Mouse (Mus musculus): ENCODE data around the gene Smok3b. TPM values are rescaled to one million over a fixed set of nuclear protein-coding genes. Genes with fewer than 3 reads are reported as not detected.
A peak's percentile ranks its signal among the peaks of the same experiment; 100 is the strongest.
"Not testable (repeated sequence)": the region's sequence is repeated elsewhere in the genome, so short reads cannot be mapped to it uniquely, and the experiment has no call there.

The Smok3b gene
- polyA plus RNA-seq, 1 experiment from 2014 or later: not detected

- H3K9ac ChIP-seq (ENCODE audit: low read length): no peak overlapping the region
- no peak overlapping the region for H3K4me3 ChIP-seq (ENCODE audit: low read depth, low read length)
- ATAC-seq (replicated peaks; ENCODE audit: low FRiP score, low TSS enrichment, low read depth) (no peak), DNase-seq (ENCODE audit: low spot score) (no peak)
- no peaks in the 10 kb centered on the region for H3K9me3 ChIP-seq (ENCODE audit: control insufficient read depth, low read length)
- no peak overlapping the region for H3K4me2 ChIP-seq (ENCODE audit: low read length)
- H3K27ac ChIP-seq (ENCODE audit: low read depth): no peak overlapping the region
- H3K4me1 ChIP-seq (replicated peaks; ENCODE audit: control insufficient read depth, insufficient read depth, low read length): no peaks in the 10 kb centered on the region
- no peaks in the 10 kb centered on the region for H3K36me3 ChIP-seq (ENCODE audit: control insufficient read depth, insufficient read depth, low read length)
- 85% methylated on average over 5 of the region's 5 CpGs for WGBS
- H3K27me3 ChIP-seq (replicated peaks; ENCODE audit: control insufficient read depth, insufficient read depth, low read length): no peaks in the 10 kb centered on the region
These were observed 11.8 kb upstream of the Smok3b start for GRCm38 (mm10) chr5:138009437-138009836.

- no peaks in the 10 kb centered on the region for H3K36me3 ChIP-seq (ENCODE audit: control insufficient read depth, insufficient read depth, low read length)
- H3K9ac ChIP-seq (ENCODE audit: low read length): no peak overlapping the region
- WGBS: 86% methylated on average over 5 of the region's 5 CpGs
- ATAC-seq (replicated peaks; ENCODE audit: low FRiP score, low TSS enrichment, low read depth): no peak
- H3K4me1 ChIP-seq (replicated peaks; ENCODE audit: control insufficient read depth, insufficient read depth, low read length): no peaks in the 10 kb centered on the region
- no peaks in the 10 kb centered on the region for H3K27me3 ChIP-seq (replicated peaks; ENCODE audit: control insufficient read depth, insufficient read depth, low read length)
- H3K27ac ChIP-seq (ENCODE audit: low read depth): no peak overlapping the region
- no peak overlapping the region for H3K4me3 ChIP-seq (ENCODE audit: low read depth, low read length)
- H3K9me3 ChIP-seq (ENCODE audit: control insufficient read depth, low read length): no peaks in the 10 kb centered on the region
- no peak overlapping the region for H3K4me2 ChIP-seq (ENCODE audit: low read length)
- no peak for DNase-seq (ENCODE audit: low spot score)
These were observed 8.8 kb upstream of the Smok3b start for GRCm38 (mm10) chr5:138012382-138012781.

GRCm38 (mm10) chr5:138016530-138016929, 4.7 kb upstream of the Smok3b start:
- WGBS: 62% methylated on average over 2 of the region's 2 CpGs
- H3K4me3 ChIP-seq (ENCODE audit: low read depth, low read length): no peak overlapping the region
- no peak for ATAC-seq (replicated peaks; ENCODE audit: low FRiP score, low TSS enrichment, low read depth)

GRCm38 (mm10) chr5:138016997-138017396, 4.2 kb upstream of the Smok3b start:
- Histone ChIP-seq H3K4me3 (ENCODE audit: low read depth, low read length) (no peak overlapping the region), H3K9me3 (ENCODE audit: control insufficient read depth, low read length) (no peaks in the 10 kb centered on the region), H3K27ac (ENCODE audit: low read depth) (no peak overlapping the region), H3K9ac (ENCODE audit: low read length) (no peak overlapping the region), H3K4me1 (replicated peaks; ENCODE audit: control insufficient read depth, insufficient read depth, low read length) (no peaks in the 10 kb centered on the region), H3K27me3 (replicated peaks; ENCODE audit: control insufficient read depth, insufficient read depth, low read length) (no peaks in the 10 kb centered on the region), H3K4me2 (ENCODE audit: low read length) (no peak overlapping the region), H3K36me3 (ENCODE audit: control insufficient read depth, insufficient read depth, low read length) (no peaks in the 10 kb centered on the region)
- ATAC-seq (replicated peaks; ENCODE audit: low FRiP score, low TSS enrichment, low read depth) (no peak), DNase-seq (ENCODE audit: low spot score) (no peak)

More at GRCm38 (mm10) chr5:138016530-138016929, 4.7 kb upstream of the Smok3b start:
- H3K36me3 ChIP-seq (ENCODE audit: control insufficient read depth, insufficient read depth, low read length): no peaks in the 10 kb centered on the region
- no peak overlapping the region for H3K4me2 ChIP-seq (ENCODE audit: low read length)
- H3K9me3 ChIP-seq (ENCODE audit: control insufficient read depth, low read length): no peaks in the 10 kb centered on the region
- no peaks in the 10 kb centered on the region for H3K4me1 ChIP-seq (replicated peaks; ENCODE audit: control insufficient read depth, insufficient read depth, low read length)
- no peaks in the 10 kb centered on the region for H3K27me3 ChIP-seq (replicated peaks; ENCODE audit: control insufficient read depth, insufficient read depth, low read length)
- DNase-seq (ENCODE audit: low spot score): peak; percentile 55
- H3K9ac ChIP-seq (ENCODE audit: low read length): no peak overlapping the region
- H3K27ac ChIP-seq (ENCODE audit: low read depth): peak overlapping the region; percentile 49; the same call in 1 of the 2 replicates

GRCm38 (mm10) chr5:138019577-138019976, 1.7 kb upstream of the Smok3b start:
- H3K27ac ChIP-seq (ENCODE audit: low read depth); ATAC-seq (replicated peaks; ENCODE audit: low FRiP score, low TSS enrichment, low read depth); H3K4me3 ChIP-seq (ENCODE audit: low read depth, low read length); DNase-seq (ENCODE audit: low spot score); H3K9ac ChIP-seq (ENCODE audit: low read length); H3K36me3 ChIP-seq (ENCODE audit: control insufficient read depth, insufficient read depth, low read length); H3K27me3 ChIP-seq (replicated peaks; ENCODE audit: control insufficient read depth, insufficient read depth, low read length); H3K4me2 ChIP-seq (ENCODE audit: low read length); H3K9me3 ChIP-seq (ENCODE audit: control insufficient read depth, low read length); H3K4me1 ChIP-seq (replicated peaks; ENCODE audit: control insufficient read depth, insufficient read depth, low read length): not testable (repeated sequence)
- 90% methylated on average over 3 of the region's 4 CpGs for WGBS

- H3K4me3 ChIP-seq (ENCODE audit: low read depth, low read length); DNase-seq (ENCODE audit: low spot score); H3K36me3 ChIP-seq (ENCODE audit: control insufficient read depth, insufficient read depth, low read length); H3K27me3 ChIP-seq (replicated peaks; ENCODE audit: control insufficient read depth, insufficient read depth, low read length); ATAC-seq (replicated peaks; ENCODE audit: low FRiP score, low TSS enrichment, low read depth); H3K27ac ChIP-seq (ENCODE audit: low read depth); H3K9me3 ChIP-seq (ENCODE audit: control insufficient read depth, low read length); H3K4me2 ChIP-seq (ENCODE audit: low read length); H3K4me1 ChIP-seq (replicated peaks; ENCODE audit: control insufficient read depth, insufficient read depth, low read length); H3K9ac ChIP-seq (ENCODE audit: low read length): not testable (repeated sequence)
- WGBS: no CpG with 5 or more reads among the region's 5 CpGs
These were observed 31.7 kb downstream of the Smok3b start, which contains the start of gene Smok3c for GRCm38 (mm10) chr5:138052894-138053293. TSS of gene Smok3c (plus strand) at chr5:138053194.

- Histone ChIP-seq H3K9me3 (ENCODE audit: control insufficient read depth, low read length) (no peaks in the 10 kb centered on the region), H3K27ac (ENCODE audit: low read depth) (no peak overlapping the region), H3K27me3 (replicated peaks; ENCODE audit: control insufficient read depth, insufficient read depth, low read length) (no peaks in the 10 kb centered on the region), H3K36me3 (ENCODE audit: control insufficient read depth, insufficient read depth, low read length) (no peaks in the 10 kb centered on the region), H3K4me3 (ENCODE audit: low read depth, low read length) (no peak overlapping the region), H3K4me1 (replicated peaks; ENCODE audit: control insufficient read depth, insufficient read depth, low read length) (no peaks in the 10 kb centered on the region), H3K4me2 (ENCODE audit: low read length) (no peak overlapping the region), H3K9ac (ENCODE audit: low read length) (no peak overlapping the region)
- 86% methylated on average over 4 of the region's 4 CpGs for WGBS
- no peak for DNase-seq (ENCODE audit: low spot score)
- ATAC-seq (replicated peaks; ENCODE audit: low FRiP score, low TSS enrichment, low read depth): no peak
These were observed 52.6 kb downstream of the Smok3b start for GRCm38 (mm10) chr5:138073803-138074202.

GRCm38 (mm10) chr5:138075684-138076083, 54.5 kb downstream of the Smok3b start:
- ATAC-seq (replicated peaks; ENCODE audit: low FRiP score, low TSS enrichment, low read depth): no peak
- DNase-seq (ENCODE audit: low spot score): no peak
- Histone ChIP-seq H3K27me3 (replicated peaks; ENCODE audit: control insufficient read depth, insufficient read depth, low read length) (no peaks in the 10 kb centered on the region), H3K9ac (ENCODE audit: low read length) (no peak overlapping the region), H3K9me3 (ENCODE audit: control insufficient read depth, low read length) (no peaks in the 10 kb centered on the region), H3K4me2 (ENCODE audit: low read length) (no peak overlapping the region), H3K4me3 (ENCODE audit: low read depth, low read length) (no peak overlapping the region), H3K36me3 (ENCODE audit: control insufficient read depth, insufficient read depth, low read length) (no peaks in the 10 kb centered on the region), H3K4me1 (replicated peaks; ENCODE audit: control insufficient read depth, insufficient read depth, low read length) (no peaks in the 10 kb centered on the region), H3K27ac (ENCODE audit: low read depth) (no peak overlapping the region)
- WGBS: 70% methylated on average over 3 of the region's 3 CpGs

GRCm38 (mm10) chr5:138076148-138076547, 54.9 kb downstream of the Smok3b start:
- Histone ChIP-seq H3K9ac (ENCODE audit: low read length) (no peak overlapping the region), H3K9me3 (ENCODE audit: control insufficient read depth, low read length) (no peaks in the 10 kb centered on the region), H3K27ac (ENCODE audit: low read depth) (no peak overlapping the region), H3K36me3 (ENCODE audit: control insufficient read depth, insufficient read depth, low read length) (no peaks in the 10 kb centered on the region), H3K4me3 (ENCODE audit: low read depth, low read length) (no peak overlapping the region), H3K4me1 (replicated peaks; ENCODE audit: control insufficient read depth, insufficient read depth, low read length) (no peaks in the 10 kb centered on the region), H3K4me2 (ENCODE audit: low read length) (no peak overlapping the region), H3K27me3 (replicated peaks; ENCODE audit: control insufficient read depth, insufficient read depth, low read length) (no peaks in the 10 kb centered on the region)
- no peak for ATAC-seq (replicated peaks; ENCODE audit: low FRiP score, low TSS enrichment, low read depth)
- 63% methylated on average over 2 of the region's 2 CpGs for WGBS
- DNase-seq (ENCODE audit: low spot score): no peak

Data from intestine, embryonic 14.5 days (tissue).